Mouse (Mus musculus) kidney, adult 2 months (tissue): ENCODE results near the gene Elf5. TPM values are rescaled to one million over a fixed set of nuclear protein-coding genes. Genes with fewer than 3 reads are reported as not detected.

Experiments
- DNase-seq: peaks from one replicate; pipeline ENCODE4 v3.0.0; 2021
- H3K27ac ChIP-seq: fragments of 200-500 bp; 2 replicates; pipeline ENCODE4 v1.5.1; 2012; ENCODE audit warnings: low read depth, low read length, control low read depth, inconsistent platforms; ENCODE audit not compliant: insufficient read depth
- H3K27me3 ChIP-seq: fragments of 200-500 bp; replicated peaks from 2 replicates; pipeline ENCODE4 v1.6.1; 2012; ENCODE audit warnings: mild to moderate bottlenecking, moderate library complexity, low read length, inconsistent platforms; ENCODE audit not compliant: control insufficient read depth, insufficient read depth
- H3K36me3 ChIP-seq: fragments of 200-500 bp; 2 replicates; pipeline ENCODE4 v1.6.1; 2012; ENCODE audit warnings: mild to moderate bottlenecking, moderate library complexity, low read length, inconsistent platforms; ENCODE audit not compliant: control insufficient read depth, insufficient read depth
- H3K4me1 ChIP-seq: fragments of 200-500 bp; 2 replicates; pipeline ENCODE4 v1.6.1; 2011; ENCODE audit warnings: low read length; ENCODE audit not compliant: control insufficient read depth, insufficient read depth
- H3K4me3 ChIP-seq: fragments of 200-500 bp; 2 replicates; pipeline ENCODE4 v1.5.1; 2011; ENCODE audit warnings: mild to moderate bottlenecking, low read depth, low read length, control low read depth; ENCODE audit not compliant: insufficient read depth
- CTCF ChIP-seq: fragments of 200-500 bp; conservative IDR thresholded peaks from 2 replicates; pipeline ENCODE4 v1.5.1; 2011; ENCODE audit warnings: low read depth, mild to moderate bottlenecking, control low read depth, low read length, moderate library complexity, mixed read lengths; ENCODE audit not compliant: insufficient read depth, insufficient read length
- POLR2A ChIP-seq: fragments of 200-500 bp; IDR thresholded peaks from one replicate; pipeline ENCODE4 v1.6.1; 2011; ENCODE audit warnings: low read depth, low read length, control low read depth
- WGBS: fragments of 180-500 bp; shearing (Covaris S2); methylation state at CpG from one replicate; pipeline ENCODE4 v1.1.7; 2018; 5-methylcytosine and 5-hydroxymethylcytosine counted together
- polyA plus RNA-seq: library from polyadenylated mRNA; depleted of rRNA; stranded (reverse); fragments of >200 nt; gene quantifications from 2 replicates; pipeline ENCODE4 v1.2.3, GENCODE M21; 2012

The Elf5 gene
- polyA plus RNA-seq, 1 experiment = 7.8 TPM

DNA sequence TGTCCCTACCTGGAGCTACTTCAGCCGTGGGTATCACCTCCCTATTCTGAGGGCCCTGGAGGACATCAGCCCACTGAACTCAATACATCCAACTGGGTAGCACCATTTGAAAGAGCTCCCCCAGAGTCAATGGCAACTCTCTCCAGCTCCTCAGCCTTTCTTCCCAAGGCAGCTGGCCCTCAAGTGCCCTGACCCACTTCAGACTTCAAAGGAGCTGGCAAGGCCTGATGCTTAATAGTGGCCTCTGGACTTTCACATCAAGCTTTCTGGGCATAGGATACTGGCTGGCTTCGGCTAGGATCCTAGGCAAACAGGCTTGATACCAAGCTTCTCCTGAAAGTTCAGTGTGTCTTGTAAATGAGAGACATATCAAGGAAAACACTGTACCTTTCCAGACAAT lies 23.6 kb downstream of the Elf5 start:
- Histone ChIP-seq H3K27me3 (no peaks in the 10 kb centered on the region), H3K27ac (no peak overlapping the region), H3K36me3 (no peaks in the 10 kb centered on the region), H3K4me1 (no peaks in the 10 kb centered on the region), H3K4me3 (no peak overlapping the region)
- peak; percentile 44 for DNase-seq
- 74% methylated on average over 2 of the region's 2 CpGs for WGBS
- TF ChIP-seq POLR2A (no peak), CTCF (no peak)

DNA sequence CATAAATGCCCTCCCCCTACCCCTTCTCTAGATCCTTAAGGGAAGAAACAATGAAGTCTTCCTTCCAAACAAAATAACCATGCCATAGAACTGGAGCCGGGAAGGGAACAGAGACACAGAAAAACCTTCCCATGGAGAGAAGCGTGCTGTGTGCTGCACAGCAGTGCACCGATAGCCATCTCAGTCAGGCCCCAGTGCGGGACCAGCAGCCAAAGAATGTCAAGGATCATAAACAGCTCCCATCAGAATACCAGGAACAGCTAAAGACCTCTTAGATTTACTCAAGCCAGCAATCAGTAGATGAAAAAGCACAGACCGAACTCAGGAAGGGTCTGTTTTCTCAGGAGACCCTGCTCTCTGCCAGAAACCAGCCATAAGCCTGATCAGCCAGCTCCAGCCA lies 25.0 kb downstream of the Elf5 start:
- peak overlapping the region; percentile 4; the same call in 1 of the 2 replicates for H3K27ac ChIP-seq
- DNase-seq = peak; percentile 32
- H3K4me1 ChIP-seq = no peaks in the 10 kb centered on the region
- TF ChIP-seq CTCF (no peak), POLR2A (no peak)
- no peak overlapping the region for H3K4me3 ChIP-seq
- 55% methylated on average over 5 of the region's 5 CpGs for WGBS
- no peaks in the 10 kb centered on the region for H3K27me3 ChIP-seq
- H3K36me3 ChIP-seq = no peaks in the 10 kb centered on the region

DNA sequence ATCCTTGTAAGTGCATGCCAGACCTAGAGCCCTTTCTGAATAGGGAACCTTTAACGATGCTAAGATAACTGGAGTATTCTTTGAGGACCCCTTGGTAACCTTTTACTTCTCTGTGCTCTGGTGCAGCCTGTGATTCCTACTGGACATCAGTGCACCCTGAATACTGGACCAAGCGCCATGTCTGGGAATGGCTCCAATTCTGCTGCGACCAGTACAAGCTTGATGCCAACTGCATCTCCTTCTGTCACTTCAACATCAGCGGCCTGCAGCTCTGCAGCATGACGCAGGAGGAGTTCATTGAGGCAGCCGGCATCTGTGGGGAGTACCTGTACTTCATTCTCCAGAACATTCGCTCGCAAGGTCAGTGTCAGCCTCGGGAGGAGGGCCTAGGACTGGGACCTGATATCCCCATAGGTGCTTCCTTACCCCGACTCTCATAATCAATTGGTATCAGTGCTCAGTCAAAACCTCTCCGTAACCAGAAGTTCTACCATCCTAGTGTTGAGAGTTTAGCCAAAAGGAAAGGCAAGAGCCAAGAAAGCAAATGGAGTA lies 27.7 kb downstream of the Elf5 start:
- WGBS = 90% methylated on average over 11 of the region's 11 CpGs
- no peaks in the 10 kb centered on the region for H3K4me1 ChIP-seq

DNA sequence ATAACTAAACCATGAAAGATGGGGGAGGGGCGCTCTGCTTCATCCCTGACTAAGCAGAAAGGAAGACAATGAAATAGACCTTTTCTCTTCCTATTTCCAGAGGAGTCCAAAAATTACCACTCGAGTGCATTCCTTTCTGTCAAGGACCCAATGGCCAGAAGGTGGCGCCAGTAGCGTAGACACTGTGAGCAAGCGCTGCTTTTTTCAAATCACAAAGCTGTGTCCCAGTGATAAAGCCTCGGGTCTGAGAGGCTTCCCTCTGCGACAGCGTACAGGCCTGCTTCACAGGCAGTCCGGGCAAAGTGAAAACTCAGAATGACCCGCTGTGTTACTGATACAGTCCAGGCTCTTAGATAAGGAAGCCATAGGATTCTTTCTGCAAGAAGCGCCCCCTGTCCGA lies 28.2 kb downstream of the Elf5 start:
- WGBS = 13% methylated on average over 12 of the region's 12 CpGs
- peak; percentile 91 for TF ChIP-seq CTCF
- no peak for TF ChIP-seq POLR2A
- H3K4me3 ChIP-seq = no peak overlapping the region
- no peaks in the 10 kb centered on the region for H3K27me3 ChIP-seq
- no peaks in the 10 kb centered on the region for H3K4me1 ChIP-seq
- H3K36me3 ChIP-seq = no peaks in the 10 kb centered on the region
- DNase-seq = peak; percentile 80
- H3K27ac ChIP-seq = no peak overlapping the region

More for the DNA sequence above, 27.7 kb downstream of the Elf5 start:
- no peak for DNase-seq
- no peaks in the 10 kb centered on the region for H3K36me3 ChIP-seq
- no peak overlapping the region for H3K4me3 ChIP-seq
- no peaks in the 10 kb centered on the region for H3K27me3 ChIP-seq
- TF ChIP-seq CTCF (no peak), POLR2A (no peak)
- no peak overlapping the region for H3K27ac ChIP-seq

DNA sequence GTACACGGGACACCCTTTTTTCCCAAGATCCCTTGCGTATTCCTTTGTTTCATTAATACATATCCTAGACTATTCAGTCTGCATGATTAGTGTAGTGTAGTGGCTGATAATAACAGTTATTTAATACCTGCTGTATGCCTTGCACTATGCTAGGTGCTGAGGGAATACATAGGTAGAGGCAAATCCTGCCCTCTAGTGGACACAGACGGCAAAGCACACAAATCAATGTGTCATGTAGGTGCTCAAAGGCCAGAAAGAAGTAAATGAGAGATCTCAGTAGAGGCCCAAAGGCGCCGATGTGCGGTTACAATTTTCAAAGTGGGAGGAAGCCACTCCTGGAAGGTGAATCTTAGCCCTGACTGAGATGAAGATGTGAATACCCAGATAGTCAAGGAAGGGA lies 34.3 kb downstream of the Elf5 start:
- 61% methylated on average over 6 of the region's 6 CpGs for WGBS
- TF ChIP-seq CTCF (peak; percentile 80), POLR2A (no peak)
- H3K27ac ChIP-seq = no peak overlapping the region
- peak; percentile 69 for DNase-seq
- H3K27me3 ChIP-seq = no peaks in the 10 kb centered on the region
- no peaks in the 10 kb centered on the region for H3K4me1 ChIP-seq
- H3K4me3 ChIP-seq = no peak overlapping the region
- H3K36me3 ChIP-seq = no peaks in the 10 kb centered on the region

DNA sequence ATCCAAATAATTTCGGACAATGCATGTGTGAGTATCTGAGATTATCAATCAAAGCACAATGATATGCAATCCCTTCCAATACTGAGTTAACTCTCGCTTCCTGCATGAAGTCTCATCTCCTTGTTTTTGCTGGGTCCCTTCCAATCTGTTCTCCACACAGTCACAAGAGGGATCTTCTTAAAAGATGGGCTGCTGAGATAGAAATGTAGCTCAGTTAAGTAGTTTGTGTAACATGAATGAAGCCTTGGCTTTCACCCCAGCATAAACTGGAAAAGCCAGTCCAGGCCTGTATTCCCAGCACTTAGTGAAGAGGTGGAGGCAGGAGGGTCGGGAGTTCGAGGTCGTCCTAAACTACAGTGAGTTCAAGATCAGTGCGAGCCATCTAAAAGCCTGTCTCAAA lies 34.8 kb downstream of the Elf5 start:
- TF ChIP-seq POLR2A (no peak), CTCF (no peak)
- H3K4me3 ChIP-seq = no peak overlapping the region
- WGBS = 87% methylated on average over 6 of the region's 6 CpGs
- no peaks in the 10 kb centered on the region for H3K36me3 ChIP-seq
- H3K27ac ChIP-seq = no peak overlapping the region
- no peaks in the 10 kb centered on the region for H3K4me1 ChIP-seq
- no peak for DNase-seq
- H3K27me3 ChIP-seq = no peaks in the 10 kb centered on the region

DNA sequence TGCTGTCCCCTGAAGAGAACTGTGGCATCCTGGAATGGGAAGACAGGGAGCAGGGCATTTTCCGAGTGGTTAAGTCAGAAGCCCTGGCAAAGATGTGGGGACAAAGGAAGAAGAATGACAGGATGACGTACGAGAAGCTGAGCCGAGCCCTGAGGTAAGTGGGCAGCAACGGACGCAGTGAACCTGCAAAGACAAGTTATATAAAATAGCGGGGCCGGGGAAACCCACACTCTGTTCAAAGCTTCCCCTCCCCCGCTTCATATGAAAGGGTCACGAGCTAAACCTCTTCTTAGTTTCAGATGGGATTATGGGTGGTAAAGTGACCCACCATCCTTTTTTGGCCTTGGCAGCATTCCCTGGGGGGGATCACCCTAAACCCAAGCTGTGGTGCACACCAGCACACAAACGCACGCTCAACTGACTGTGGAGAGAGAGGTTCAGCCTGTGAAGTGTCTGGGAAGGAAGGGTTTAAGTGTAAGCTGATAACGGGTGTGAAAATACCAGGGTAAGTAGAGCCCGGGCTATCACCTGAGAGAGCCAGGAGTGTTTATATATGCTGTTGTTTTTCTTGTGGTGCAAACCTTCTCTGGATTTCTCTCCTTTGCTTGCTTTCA lies 37.6 kb downstream of the Elf5 start:
- WGBS = 36% methylated on average over 14 of the region's 14 CpGs
- Histone ChIP-seq H3K27me3 (no peaks in the 10 kb centered on the region), H3K4me3 (no peak overlapping the region), H3K4me1 (no peaks in the 10 kb centered on the region), H3K27ac (no peak overlapping the region), H3K36me3 (peaks cover 5% of the 10 kb centered on the region)
- DNase-seq = no peak
- no peak for TF ChIP-seq CTCF
- no peak for TF ChIP-seq POLR2A
